Mouse (Mus musculus) CH12.LX (cell line): Measurements from ENCODE around the gene Krtap3-2. TPM values are rescaled to one million over a fixed set of nuclear protein-coding genes. Genes with fewer than 3 reads are reported as not detected.

Experiments used
- DNase-seq: peaks from one replicate; pipeline ENCODE4 v3.0.0-alpha.2; 2013; ENCODE audit errors: extremely low read depth
- H3K27ac ChIP-seq: 2 replicates; pipeline ENCODE4 v1.5.1; 2012; ENCODE audit warnings: low read depth, mild to moderate bottlenecking, control low read depth, moderate library complexity; ENCODE audit not compliant: insufficient read depth
- H3K27me3 ChIP-seq: replicated peaks from 2 replicates; pipeline ENCODE3; 2012; ENCODE audit warnings: inconsistent platforms
- H3K36me3 ChIP-seq, 2 experiments: replicated peaks in 1 of 2; 2 replicates each; pipeline versions ENCODE3 to v1.6.1; 2012; ENCODE audit warnings: inconsistent platforms in 1 of 2, low read length in 1 of 2, mild to moderate bottlenecking in 1 of 2, mixed read lengths in 1 of 2, moderate library complexity in 1 of 2; ENCODE audit not compliant: control insufficient read depth in 1 of 2, insufficient read depth in 1 of 2
- H3K4me1 ChIP-seq, 2 experiments: 2 replicates each; pipeline ENCODE4 v1.6.1; 2012; ENCODE audit warnings: inconsistent platforms in 1 of 2, moderate library complexity in 1 of 2; ENCODE audit not compliant: insufficient read depth in 2 of 2, control insufficient read depth in 1 of 2
- H3K4me2 ChIP-seq: 2 replicates; pipeline ENCODE4 v1.6.1; 2012; ENCODE audit warnings: low read depth, mild to moderate bottlenecking, control low read depth; ENCODE audit not compliant: poor library complexity, insufficient read depth, severe bottlenecking
- H3K4me3 ChIP-seq, 3 experiments: fragments of 150-350 bp in 1 of 3; sonication (generic) in 1 of 3; replicated peaks in 1 of 3; 2 replicates each; pipeline versions ENCODE3 to v1.5.1; 2011 to 2012; ENCODE audit warnings: low read depth in 2 of 3, low read length in 2 of 3, mild to moderate bottlenecking in 2 of 3, moderate library complexity in 2 of 3, control low read depth in 1 of 3, improper control_type of control experiment in 1 of 3, inconsistent platforms in 1 of 3, mixed read lengths in 1 of 3; ENCODE audit not compliant: poor library complexity in 1 of 3
- H3K79me2 ChIP-seq: replicated peaks from 2 replicates; pipeline ENCODE4 v1.6.1; 2012; ENCODE audit warnings: mild to moderate bottlenecking, moderate library complexity; ENCODE audit not compliant: control insufficient read depth, poor library complexity, insufficient read depth, severe bottlenecking; ENCODE audit errors: extremely low read depth
- H3K9ac ChIP-seq: 2 replicates; pipeline ENCODE4 v1.6.1; 2012; ENCODE audit warnings: low read depth, mild to moderate bottlenecking, control low read depth, moderate library complexity; ENCODE audit not compliant: insufficient read depth
- H3K9me3 ChIP-seq: replicated peaks from 2 replicates; pipeline ENCODE3; 2012; ENCODE audit warnings: low read length, inconsistent platforms, mixed read lengths
- BHLHE40 ChIP-seq: IDR thresholded peaks from 2 replicates; pipeline ENCODE4 v1.6.1; 2011; ENCODE audit warnings: mild to moderate bottlenecking, low read depth, low read length, improper control_type of control experiment
- CHD1 ChIP-seq: IDR thresholded peaks from 2 replicates; pipeline ENCODE4 v1.6.1; 2012; ENCODE audit warnings: low read depth, low read length, improper control_type of control experiment, inconsistent platforms
- E2F4 ChIP-seq: IDR thresholded peaks from 2 replicates; pipeline ENCODE4 v1.6.1; 2011; ENCODE audit warnings: low read depth, low read length, improper control_type of control experiment; ENCODE audit not compliant: insufficient replicate concordance
- ELF1 ChIP-seq: IDR thresholded peaks from 2 replicates; pipeline ENCODE4 v1.6.1; 2014; ENCODE audit warnings: low read depth, mild to moderate bottlenecking, inconsistent platforms, low read length, improper control_type of control experiment
- EP300 ChIP-seq: IDR thresholded peaks from 2 replicates; pipeline ENCODE4 v1.6.1; 2011; ENCODE audit warnings: low read length, improper control_type of control experiment
- ETS1 ChIP-seq: conservative IDR thresholded peaks from 2 replicates; pipeline ENCODE4 v1.6.1; 2012; ENCODE audit warnings: low read depth, mild to moderate bottlenecking, inconsistent platforms, low read length, improper control_type of control experiment, moderate library complexity
- GABPA ChIP-seq: IDR thresholded peaks from 2 replicates; pipeline ENCODE4 v1.6.1; 2012; ENCODE audit warnings: low read depth, low read length, improper control_type of control experiment, inconsistent platforms; ENCODE audit not compliant: insufficient replicate concordance
- HCFC1 ChIP-seq: IDR thresholded peaks from 2 replicates; pipeline ENCODE4 v1.6.1; 2012; ENCODE audit warnings: low read depth, mild to moderate bottlenecking, inconsistent platforms, low read length, improper control_type of control experiment
- IRF4 ChIP-seq: IDR thresholded peaks from 2 replicates; pipeline ENCODE4 v1.6.1; 2014; ENCODE audit warnings: low read depth, mild to moderate bottlenecking, inconsistent platforms, low read length, improper control_type of control experiment
- JUN ChIP-seq: IDR thresholded peaks from 2 replicates; pipeline ENCODE4 v1.6.1; 2011; ENCODE audit warnings: low read depth, mild to moderate bottlenecking, low read length, improper control_type of control experiment, moderate library complexity; ENCODE audit not compliant: insufficient read depth
- KAT2A ChIP-seq: IDR thresholded peaks from 2 replicates; pipeline ENCODE4 v1.6.1; 2012; ENCODE audit warnings: low read length, improper control_type of control experiment, inconsistent platforms; ENCODE audit not compliant: insufficient replicate concordance
- MAFK ChIP-seq: IDR thresholded peaks from 2 replicates; pipeline ENCODE4 v1.6.1; 2011; ENCODE audit warnings: low read length, improper control_type of control experiment; ENCODE audit not compliant: insufficient replicate concordance
- MAZ ChIP-seq: IDR thresholded peaks from 2 replicates; pipeline ENCODE4 v1.6.1; 2012; ENCODE audit warnings: low read depth, mild to moderate bottlenecking, inconsistent platforms, low read length, improper control_type of control experiment, moderate library complexity
- MEF2A ChIP-seq: IDR thresholded peaks from 2 replicates; pipeline ENCODE4 v1.6.1; 2014; ENCODE audit warnings: low read depth, mild to moderate bottlenecking, inconsistent platforms, low read length, improper control_type of control experiment, borderline replicate concordance
- MXI1 ChIP-seq: IDR thresholded peaks from 2 replicates; pipeline ENCODE4 v1.6.1; 2011; ENCODE audit warnings: mild to moderate bottlenecking, low read depth, low read length, improper control_type of control experiment
- MYC ChIP-seq: IDR thresholded peaks from 2 replicates; pipeline ENCODE4 v1.6.1; 2011; ENCODE audit warnings: low read depth, mild to moderate bottlenecking, improper control_type of control experiment, low read length
- NELFE ChIP-seq: IDR thresholded peaks from 2 replicates; pipeline ENCODE4 v1.6.1; 2011; ENCODE audit warnings: low read depth, low read length, improper control_type of control experiment
- NRF1 ChIP-seq: IDR thresholded peaks from 2 replicates; pipeline ENCODE4 v1.6.1; 2014; ENCODE audit warnings: low read depth, mild to moderate bottlenecking, inconsistent platforms, low read length, improper control_type of control experiment, moderate library complexity
- PAX5 ChIP-seq: IDR thresholded peaks from 2 replicates; pipeline ENCODE4 v1.6.1; 2012; ENCODE audit warnings: low read length, inconsistent platforms, mixed read lengths
- POLR2AphosphoS2 ChIP-seq: IDR thresholded peaks from 2 replicates; pipeline ENCODE4 v1.6.1; 2011; ENCODE audit warnings: low read depth, low read length, improper control_type of control experiment
- RAD21 ChIP-seq: IDR thresholded peaks from 2 replicates; pipeline ENCODE4 v1.6.1; 2011; ENCODE audit warnings: low read depth, mild to moderate bottlenecking, low read length, improper control_type of control experiment, moderate library complexity
- SIN3A ChIP-seq: IDR thresholded peaks from 2 replicates; pipeline ENCODE4 v1.6.1; 2012; ENCODE audit warnings: low read length, improper control_type of control experiment, inconsistent platforms
- SMC3 ChIP-seq: IDR thresholded peaks from 2 replicates; pipeline ENCODE4 v1.6.1; 2011; ENCODE audit warnings: low read depth, low read length, improper control_type of control experiment
- TBP ChIP-seq: conservative IDR thresholded peaks from 2 replicates; pipeline ENCODE4 v1.6.1; 2011; ENCODE audit warnings: low read depth, low read length, improper control_type of control experiment
- USF2 ChIP-seq: conservative IDR thresholded peaks from 2 replicates; pipeline ENCODE4 v1.6.1; 2011; ENCODE audit warnings: low read depth, low read length, improper control_type of control experiment
- ZC3H11A ChIP-seq: IDR thresholded peaks from 2 replicates; pipeline ENCODE4 v1.6.1; 2012; ENCODE audit warnings: low read depth, mild to moderate bottlenecking, inconsistent platforms, low read length, improper control_type of control experiment
- ZKSCAN1 ChIP-seq: IDR thresholded peaks from 2 replicates; pipeline ENCODE4 v1.6.1; 2012; ENCODE audit warnings: low read depth, inconsistent platforms, low read length, improper control_type of control experiment, borderline replicate concordance
- ZMIZ1 ChIP-seq: IDR thresholded peaks from 2 replicates; pipeline ENCODE4 v1.6.1; 2012; ENCODE audit warnings: low read depth, mild to moderate bottlenecking, inconsistent platforms, low read length, improper control_type of control experiment
- ZNF384 ChIP-seq: IDR thresholded peaks from 2 replicates; pipeline ENCODE4 v1.6.1; 2012; ENCODE audit warnings: low read depth, low read length, improper control_type of control experiment, inconsistent platforms
- dilution Hi-C: fragments of 300-500 bp; cut with MboI; formaldehyde crosslinking; loops from 2 replicates; pipeline ENCODE4 v1.14.3; 2020; ENCODE audit warnings: low sequenced_read_pairs; ENCODE audit not compliant: extremely low pct_unique_long_range_greater_than_20kb, extremely low pct_ligation_motif_present
- in situ Hi-C: fragments of 300-500 bp; cut with MboI; formaldehyde crosslinking; loops from 3 replicates; pipeline ENCODE4 v1.14.3; 2019; ENCODE audit warnings: low sequenced_read_pairs, low pct_ligation_motif_present, low pct_unique_long_range_greater_than_20kb, mixed read lengths
- polyA plus RNA-seq: library from polyadenylated mRNA; unstranded; fragments of >175 nt; gene quantifications from 2 replicates; pipeline ENCODE4 v1.2.1, GENCODE M21; 2012; ENCODE audit warnings: low read depth; ENCODE audit not compliant: insufficient read length
- total RNA-seq, 2 experiments: library from RNA; depleted of rRNA; stranded (reverse); fragments of 300-350 nt in 1 of 2; fragments of >200 nt in 1 of 2; gene quantifications; 2 replicates each; pipeline ENCODE4 v1.2.3; 2012 to 2014

Krtap3-2 gene
- total and polyA plus RNA-seq, 3 experiments: not detected

DNA sequence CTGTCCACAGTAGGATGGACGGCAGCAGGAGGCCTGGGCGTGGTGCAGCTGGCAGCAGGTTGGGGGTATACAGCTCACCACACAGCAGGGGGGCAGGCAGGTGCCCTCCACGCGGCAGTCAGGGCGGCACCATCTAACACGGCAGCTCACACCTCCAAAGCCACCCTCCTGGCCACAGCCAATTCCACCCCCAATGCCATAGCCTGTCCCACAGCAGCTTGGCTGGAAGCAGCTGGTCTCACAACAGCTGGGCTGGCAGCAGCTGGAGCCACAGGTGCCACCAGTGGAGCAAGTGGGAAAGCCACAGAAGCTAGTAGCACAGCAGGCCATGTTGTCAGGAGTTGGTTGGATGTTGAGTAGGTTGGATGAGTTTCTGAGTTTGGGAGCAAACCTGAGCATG lies 24.0 kb upstream of the Krtap3-2 start, which contains the start of gene Krtap1-5:
Gene Krtap1-5, minus strand, starts transcription at position 381 of the 400 bp plus-strand sequence.
- Histone ChIP-seq H3K4me2 (no peak within 1 kb of the TSS), H3K4me3 (no peak within 1 kb of the TSS), H3K27ac (no peak within 1 kb of the TSS), H3K9ac (no peak within 1 kb of the TSS), H3K27me3 (peaks cover 78% of the 10 kb centered on the region), H3K36me3 (no peaks in the 10 kb centered on the region), H3K4me1 (no peaks in the 10 kb centered on the region), H3K9me3 (peaks cover 4% of the 10 kb centered on the region), H3K79me2 (no peaks in the 10 kb centered on the region)
- DNase-seq: no peak
- dilution Hi-C loops (no loop called here), in situ Hi-C loops (no loop called here)
- TF ChIP-seq BHLHE40 (no peak), TBP (no peak), ZC3H11A (no peak), PAX5 (no peak), NELFE (no peak), IRF4 (no peak), CHD1 (no peak), SMC3 (no peak), ZNF384 (no peak), HCFC1 (no peak), MAFK (no peak), SIN3A (no peak)

DNA sequence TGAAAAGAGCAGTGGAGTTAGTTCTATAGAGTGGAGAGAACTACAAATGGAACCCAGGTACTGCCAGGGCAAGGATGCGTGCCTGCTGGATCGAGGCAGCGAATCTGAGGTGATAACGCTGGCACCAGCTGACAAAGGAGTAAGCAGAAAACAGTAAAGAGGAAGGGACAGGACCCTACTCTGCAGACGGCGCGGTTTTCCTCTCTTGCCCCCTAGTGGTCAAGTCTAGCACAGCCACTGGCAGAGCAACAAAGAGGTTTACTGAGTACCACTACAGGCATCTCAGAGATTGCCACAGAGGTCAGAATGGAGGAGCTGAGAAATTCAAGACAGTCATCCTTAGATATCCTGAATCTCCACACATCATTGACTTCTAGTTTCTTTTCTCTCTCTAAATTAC lies 17.5 kb upstream of the Krtap3-2 start:
- Histone ChIP-seq H3K27ac (no peak overlapping the region), H3K4me1 (peaks cover 3% of the 10 kb centered on the region in 2 experiments; a peak in 2 of 4 replicates), H3K4me3 (peak overlapping the region in 2 of 3 experiments; percentile 1 to 29), H3K9ac (no peak overlapping the region; the same call in 1 of the 2 replicates), H3K36me3 (no peaks in the 10 kb centered on the region), H3K27me3 (peaks cover 67% of the 10 kb centered on the region), H3K4me2 (peak overlapping the region; percentile 41), H3K79me2 (no peaks in the 10 kb centered on the region), H3K9me3 (no peaks in the 10 kb centered on the region)
- peak; percentile 85 for DNase-seq
- in situ Hi-C loops (no loop called here), dilution Hi-C loops (no loop called here)
- no peak for TF ChIP-seq TBP
- TF ChIP-seq ZKSCAN1: no peak
- no peak for TF ChIP-seq E2F4
- 0 out of 2 replicates have a peak, but pooled peaks have one; percentile 3 for TF ChIP-seq SIN3A
- TF ChIP-seq USF2: no peak
- TF ChIP-seq NELFE: peak; percentile 50; the same call in 1 of the 2 replicates
- peak; percentile 89 for TF ChIP-seq RAD21
- peak; percentile 57; the same call in 1 of the 2 replicates for TF ChIP-seq MAFK
- TF ChIP-seq IRF4: peak; percentile 77
- 0 out of 2 replicates have a peak, but pooled peaks have one; percentile 30 for TF ChIP-seq NRF1
- peak; percentile 30; the same call in 1 of the 2 replicates for TF ChIP-seq HCFC1
- TF ChIP-seq ELF1: peak; percentile 55; the same call in 1 of the 2 replicates
- no peak for TF ChIP-seq POLR2AphosphoS2
- TF ChIP-seq ZNF384: peak; percentile 81
- 0 out of 2 replicates have a peak, but pooled peaks have one; percentile 57 for TF ChIP-seq MEF2A
- no peak for TF ChIP-seq JUN
- no peak for TF ChIP-seq CHD1
- TF ChIP-seq ZMIZ1: no peak
- no peak for TF ChIP-seq EP300
- TF ChIP-seq SMC3: peak; percentile 97
- peak; percentile 52; the same call in 1 of the 2 replicates for TF ChIP-seq MYC
- peak; percentile 53; the same call in 1 of the 2 replicates for TF ChIP-seq ZC3H11A
- TF ChIP-seq MAZ: no peak
- no peak for TF ChIP-seq ETS1
- no peak for TF ChIP-seq KAT2A
- TF ChIP-seq GABPA: no peak
- no peak for TF ChIP-seq MXI1
- no peak for TF ChIP-seq PAX5
